Mouse (Mus musculus) hematopoietic stem cell, adult 5-6 weeks (primary cell): ENCODE measurements around the gene Pcx. TPM values are rescaled to one million over a fixed set of nuclear protein-coding genes. Genes with fewer than 3 reads are reported as not detected.

Source experiments
- ATAC-seq, 2 experiments: fragments of 125-278 bp in 1 of 2; replicated peaks in 1 of 2; 2 replicates each; pipeline ENCODE4 v1.8.0; 2016 to 2017; ENCODE audit warnings: inconsistent platforms in 2 of 2, mild to moderate bottlenecking in 2 of 2, moderate number of reproducible peaks in 2 of 2, low read depth in 1 of 2, moderate TSS enrichment in 1 of 2; ENCODE audit not compliant: low FRiP score in 2 of 2, poor library complexity in 2 of 2, severe bottlenecking in 2 of 2, insufficient read depth in 1 of 2, low TSS enrichment in 1 of 2
- total RNA-seq: library from RNA; stranded (forward); fragments of 172-1452, 232-1000 nt; gene quantifications from 2 replicates; pipeline ENCODE4 v1.2.3, GENCODE M21; 2017

Pcx gene
- total RNA-seq, 1 experiment from 2014 or later, result 1.2 TPM

GRCm38 (mm10) chr19:4492526-4493296, 17.6 kb upstream of the Pcx start:
- ATAC-seq, result no peak

GRCm38 (mm10) chr19:4494707-4495106, 15.6 kb upstream of the Pcx start:
- no peak for ATAC-seq

GRCm38 (mm10) chr19:4495814-4496213, 14.5 kb upstream of the Pcx start:
- ATAC-seq, result no peak

- ATAC-seq, result no peak
These were observed 13.6 kb upstream of the Pcx start for GRCm38 (mm10) chr19:4496535-4497262.

- ATAC-seq, result peak; percentile 62 to 79
These were observed 12.9 kb upstream of the Pcx start for GRCm38 (mm10) chr19:4497263-4497973.

- ATAC-seq, result no peak
These were observed 12.0 kb upstream of the Pcx start, which contains the start of gene 2010003K11Rik for GRCm38 (mm10) chr19:4498062-4498933. Gene 2010003K11Rik (minus strand): TSS chr19:4498583.

GRCm38 (mm10) chr19:4502701-4503100, 7.6 kb upstream of the Pcx start:
- no peak for ATAC-seq

GRCm38 (mm10) chr19:4504830-4505229, 5.4 kb upstream of the Pcx start:
- no peak for ATAC-seq

- ATAC-seq, result no peak
These were observed 2.5 kb upstream of the Pcx start for GRCm38 (mm10) chr19:4507746-4508145.

- ATAC-seq, result no peak
These were observed 1.0 kb downstream of the Pcx start for GRCm38 (mm10) chr19:4511116-4511841.

GRCm38 (mm10) chr19:4513236-4513858, 3.1 kb downstream of the Pcx start:
- ATAC-seq, result no peak

- ATAC-seq, result no peak
These were observed 5.5 kb downstream of the Pcx start for GRCm38 (mm10) chr19:4515746-4516145.

GRCm38 (mm10) chr19:4516288-4516687, 6.0 kb downstream of the Pcx start:
- no peak for ATAC-seq

- ATAC-seq, result no peak
These were observed 7.2 kb downstream of the Pcx start for GRCm38 (mm10) chr19:4517483-4517882.

- no peak for ATAC-seq
These were observed 11.3 kb downstream of the Pcx start for GRCm38 (mm10) chr19:4521426-4522050.

GRCm38 (mm10) chr19:4534646-4535045, 24.4 kb downstream of the Pcx start:
- no peak for ATAC-seq
